Mouse (Mus musculus): ENCODE results near the gene AL732309.1.

DNA sequence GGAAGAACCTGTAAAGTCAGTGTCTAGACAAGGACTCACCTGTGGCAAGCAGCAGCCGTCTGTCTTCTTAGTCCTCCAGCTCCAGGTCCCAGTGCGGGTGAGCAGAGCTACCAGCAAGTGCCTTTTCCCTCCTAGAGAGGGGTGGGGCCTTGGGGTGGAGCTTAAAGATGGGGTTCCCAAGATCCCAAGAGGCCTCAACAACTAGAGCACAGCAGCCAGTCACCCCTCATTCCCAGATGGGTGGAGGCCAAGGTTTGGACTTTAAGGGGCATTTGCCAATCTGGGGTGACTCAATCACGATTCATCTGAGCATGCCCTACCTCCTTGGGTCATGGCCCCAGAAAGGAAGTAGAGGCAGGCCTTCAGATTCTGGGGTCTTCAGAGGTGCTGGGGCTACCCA lies 6.9 kb downstream of the AL732309.1 start:
- TF ChIP-seq POLR2A (IDR thresholded peaks at IDR 0.05; ENCODE audit: extremely low read depth, insufficient read depth, low read length) (no peak), CTCF (IDR thresholded peaks at IDR 0.05; ENCODE audit: extremely low read depth, insufficient read depth, low read length) (no peak)

All from cortical plate, adult 2 months (tissue).